Comparison of ENCODE assay signal across 9 mouse cellular contexts in genomic region chr13:43530129-43530831, GRCm38 (mm10). TPM values are rescaled to one million over a fixed set of nuclear protein-coding genes. Genes with fewer than 3 reads are reported as not detected.
A peak's percentile ranks its signal among the peaks of the same experiment; 100 is the strongest.
DNase-seq lines count a peak whose midpoint lies in the region; ATAC-seq and TF ChIP-seq lines count a peak whose summit lies in the region.
"Had no signal": no experiment of that assay in that cellular context is flagged by ENCODE, and none has a peak within 500 bp of the region (broad histone marks: within the 10 kb centered on the region; RNA-seq: fewer than 3 reads in every experiment).

No protein-coding gene starts in this region.

- no peak overlapping the region for H3K9ac ChIP-seq in liver, adult 2 months (ENCODE audit: low read depth, low read length)
- H3K9ac ChIP-seq in forebrain, embryonic 15.5 days (replicated peaks), result no peak overlapping the region

- no peaks in the 10 kb centered on the region for H3K9me3 ChIP-seq in forebrain, embryonic 15.5 days
- no peaks in the 10 kb centered on the region for H3K9me3 ChIP-seq in limb, embryonic 10.5 days (replicated peaks)

- H3K79me2 ChIP-seq in liver, adult 2 months (ENCODE audit: control insufficient read depth, insufficient read depth, low read length), result no peaks in the 10 kb centered on the region

- H3K27ac ChIP-seq in liver, adult 2 months (replicated peaks; ENCODE audit: insufficient read depth, low read depth, low read length), result peak overlapping the region; percentile 62; the same call in 1 of the 2 replicates
- peak overlapping the region; percentile 85 for H3K27ac ChIP-seq in forebrain, embryonic 15.5 days (replicated peaks)
- peak overlapping the region; percentile 32; the same call in 1 of the 2 replicates for H3K27ac ChIP-seq in limb, embryonic 10.5 days

- no peaks in the 10 kb centered on the region for H3K27me3 ChIP-seq in liver, adult 2 months (ENCODE audit: control insufficient read depth, insufficient read depth, low read length)
- H3K27me3 ChIP-seq in forebrain, embryonic 15.5 days, result no peaks in the 10 kb centered on the region
- no peaks in the 10 kb centered on the region for H3K27me3 ChIP-seq in limb, embryonic 10.5 days (ENCODE audit: low read depth, poor library complexity, severe bottlenecking)
- H3K27me3 ChIP-seq: Patski had no signal

- no peak for TF ChIP-seq POLR2A in liver, adult 2 months (IDR thresholded peaks at IDR 0.05; ENCODE audit: extremely low read depth, insufficient read depth, low read length)

- no peak overlapping the region for H3K4me3 ChIP-seq in liver, adult 2 months (ENCODE audit: insufficient read depth, low read depth, low read length)
- H3K4me3 ChIP-seq in forebrain, embryonic 15.5 days, result no peak overlapping the region
- H3K4me3 ChIP-seq in limb, embryonic 10.5 days, result no peak overlapping the region

- H3K4me1 ChIP-seq in liver, adult 2 months (ENCODE audit: control insufficient read depth, insufficient read depth, low read length), result peaks cover 13% of the 10 kb centered on the region
- H3K4me1 ChIP-seq in forebrain, embryonic 15.5 days, result peaks cover 36% of the 10 kb centered on the region
- H3K4me1 ChIP-seq in limb, embryonic 10.5 days, result peaks cover 25% of the 10 kb centered on the region

- H3K4me2 ChIP-seq in forebrain, embryonic 15.5 days (replicated peaks), result 0 out of 2 replicates have a peak overlapping the region, but pooled peaks have one; percentile 24

- no peak for ATAC-seq in forebrain, embryonic 15.5 days (replicated peaks)
- ATAC-seq: Patski had no signal

- no peak for TF ChIP-seq CTCF in liver, adult 2 months (IDR thresholded peaks at IDR 0.05; ENCODE audit: low read depth, low read length)

- 75% methylated on average over 14 of the region's 14 CpGs for whole genome bisulfite sequencing in liver, adult 2 months
- WGBS in forebrain, embryonic 15.5 days, result 35% methylated on average over 14 of the region's 14 CpGs
- 64% methylated on average over 14 of the region's 14 CpGs for WGBS in limb, embryonic 10.5 days

- no peaks in the 10 kb centered on the region for H3K36me3 ChIP-seq in liver, adult 2 months (ENCODE audit: control insufficient read depth, insufficient read depth, low read length)
- H3K36me3 ChIP-seq in forebrain, embryonic 15.5 days, result no peaks in the 10 kb centered on the region
- no peaks in the 10 kb centered on the region for H3K36me3 ChIP-seq in limb, embryonic 10.5 days

- DNase-seq in liver, adult 2 months (ENCODE audit: extremely low read depth, low read depth, low spot score), result no peak
- DNase-seq in liver, result no peak
- no peak for DNase-seq in limb, embryonic 10.5 days (ENCODE audit: low spot score)
- DNase-seq in right cerebral cortex, postnatal 14 days, result peak; percentile 49
- no peak for DNase-seq in adrenal gland, adult 18-20 months (ENCODE audit: low spot score in 2 of 2)
- DNase-seq in lung, postnatal 14 days, result no peak
- no peak for DNase-seq in gastrocnemius, postnatal 25 days

RNA-seq across cellular contexts. Expression of gene Mcur1, which starts 29.7 kb away (rescaled TPM):
- total RNA-seq in liver, adult 2 months (2014; rRNA removed), result 14.7 and 17.9 TPM in 2 replicates
- 14.8 and 16.6 TPM in 2 replicates for polyA plus RNA-seq in liver, adult 2 months (2012; rRNA removed)
- polyA plus RNA-seq in forebrain, embryonic 15.5 days (2015; fragmentation: Nextera tagmentation; extraction: Ambion mirVana), result 7.5 and 8.6 TPM in 2 replicates
- 10.6 and 12.1 TPM in 2 replicates for polyA plus RNA-seq in limb, embryonic 10.5 days (2016; fragmentation: Nextera tagmentation; extraction: Ambion mirVana)
- 10 to 100 TPM; 38.5 to 61.5 TPM for total RNA-seq in adrenal gland, adult 18-20 months (2021)
- total RNA-seq in gastrocnemius, postnatal 25 days (2021), result 10 to 100 TPM; 26.5 to 28.7 TPM

RNA-seq across cellular contexts. Expression of gene Ranbp9, which starts 49.2 kb away (rescaled TPM):
- 27.8 and 32.8 TPM in 2 replicates for total RNA-seq in liver, adult 2 months (2014; rRNA removed)
- polyA plus RNA-seq in liver, adult 2 months (2012; rRNA removed), result 10.6 and 17.8 TPM in 2 replicates
- 13.1 and 13.2 TPM in 2 replicates for polyA plus RNA-seq in forebrain, embryonic 15.5 days (2015; fragmentation: Nextera tagmentation; extraction: Ambion mirVana)
- 10.0 and 10.1 TPM in 2 replicates for polyA plus RNA-seq in limb, embryonic 10.5 days (2016; fragmentation: Nextera tagmentation; extraction: Ambion mirVana)
- 10 to 100 TPM; 57.4 to 73.0 TPM for total RNA-seq in adrenal gland, adult 18-20 months (2021)
- 10 to 100 TPM; 34.0 to 38.1 TPM for total RNA-seq in gastrocnemius, postnatal 25 days (2021)

Comparison
In these comparisons a context has a peak if more than half of its experiments do, and no peak if none do; other contexts are left out.
1. H3K27ac ChIP-seq: peak in every context shown above with its lines; median percentile 85 in forebrain, embryonic 15.5 days; 62 in liver, adult 2 months; 32 in limb, embryonic 10.5 days.